Mouse (Mus musculus) bone marrow, adult 2 months (tissue): ENCODE measurements around the gene Slc29a4.

ENCODE experiments used
- CTCF ChIP-seq: fragments of 200-500 bp; IDR thresholded peaks from 2 replicates; pipeline ENCODE4 v1.5.1; 2011; ENCODE audit warnings: low read length, control low read depth; ENCODE audit not compliant: control insufficient read depth, insufficient read depth
- POLR2A ChIP-seq: fragments of 200-500 bp; IDR thresholded peaks from 2 replicates; pipeline ENCODE4 v1.6.1; 2011; ENCODE audit warnings: low read depth, mild to moderate bottlenecking, control low read depth, low read length, borderline replicate concordance; ENCODE audit not compliant: control insufficient read depth

GRCm38 (mm10) chr5:142739941-142740340 lies 47.6 kb downstream of the Slc29a4 start:
- TF ChIP-seq CTCF (no peak), POLR2A (no peak)
